Mouse (Mus musculus) intestine, embryonic 14.5 days (tissue): ENCODE data around the gene Pdcd11. TPM values are rescaled to one million over a fixed set of nuclear protein-coding genes. Genes with fewer than 3 reads are reported as not detected.

Experiments used
- ATAC-seq: fragments of 200-750 bp; cut with Nextera tagmentation; replicated peaks from 2 replicates; pipeline ENCODE4 v1.8.0; 2017; ENCODE audit warnings: low read depth, moderate number of reproducible peaks, moderate TSS enrichment, moderate library complexity; ENCODE audit not compliant: low FRiP score, low TSS enrichment
- DNase-seq: peaks from one replicate; pipeline ENCODE4 v3.0.0-alpha.2; 2018; ENCODE audit warnings: low spot score
- H3K27ac ChIP-seq: fragments of 300-500 bp; sonication (generic); 2 replicates; pipeline ENCODE4 v1.5.1; 2014; ENCODE audit warnings: low read depth, mild to moderate bottlenecking, control low read depth
- H3K27me3 ChIP-seq: fragments of 300-500 bp; sonication (generic); replicated peaks from 2 replicates; pipeline ENCODE4 v1.6.1; 2014; ENCODE audit warnings: low read length, control low read depth; ENCODE audit not compliant: control insufficient read depth, insufficient read depth
- H3K36me3 ChIP-seq: fragments of 300-500 bp; sonication (generic); 2 replicates; pipeline ENCODE4 v1.6.1; 2014; ENCODE audit warnings: low read length, control low read depth; ENCODE audit not compliant: control insufficient read depth, insufficient read depth
- H3K4me1 ChIP-seq: fragments of 300-500 bp; sonication (generic); replicated peaks from 2 replicates; pipeline ENCODE4 v1.6.1; 2014; ENCODE audit warnings: low read length, control low read depth, mixed read lengths; ENCODE audit not compliant: control insufficient read depth, insufficient read depth
- H3K4me2 ChIP-seq: fragments of 300-500 bp; sonication (generic); 2 replicates; pipeline ENCODE4 v1.6.1; 2014; ENCODE audit warnings: low read length
- H3K4me3 ChIP-seq: fragments of 300-500 bp; sonication (generic); 2 replicates; pipeline ENCODE4 v1.5.1; 2014; ENCODE audit warnings: low read depth, low read length, control low read depth, mixed read lengths
- H3K9ac ChIP-seq: fragments of 300-500 bp; sonication (generic); 2 replicates; pipeline ENCODE4 v1.6.1; 2014; ENCODE audit warnings: mild to moderate bottlenecking, low read length
- H3K9me3 ChIP-seq: fragments of 300-500 bp; sonication (generic); 2 replicates; pipeline ENCODE4 v1.6.1; 2016; ENCODE audit warnings: low read length, control low read depth; ENCODE audit not compliant: control insufficient read depth
- WGBS: fragments of 180-500 bp; shearing (Covaris S2); extraction: QIAGEN DNeasy Blood & Tissue Kit; methylation state at CpG from one replicate; pipeline ENCODE4 v1.1.7; 2014; 5-methylcytosine and 5-hydroxymethylcytosine counted together
- polyA plus RNA-seq: library from polyadenylated mRNA; unstranded; fragments of >200 nt; fragmentation: Nextera tagmentation; extraction: Ambion mirVana; gene quantifications from 2 replicates; pipeline ENCODE4 v1.2.1, GENCODE M21; 2014

Gene Pdcd11
- polyA plus RNA-seq, 1 experiment from 2014 or later, result 12.6 TPM

GRCm38 (mm10) chr19:47104641-47105271, 14.2 kb downstream of the Pdcd11 start:
- DNase-seq (no peak), ATAC-seq (no peak)
- Histone ChIP-seq H3K4me3 (no peak overlapping the region), H3K9me3 (no peaks in the 10 kb centered on the region), H3K27ac (no peak overlapping the region), H3K4me2 (no peak overlapping the region), H3K9ac (no peak overlapping the region), H3K27me3 (no peaks in the 10 kb centered on the region), H3K4me1 (no peaks in the 10 kb centered on the region), H3K36me3 (peaks cover 97% of the 10 kb centered on the region)
- WGBS, result 88% methylated on average over 9 of the region's 9 CpGs

GRCm38 (mm10) chr19:47118634-47119033, 28.1 kb downstream of the Pdcd11 start:
- ATAC-seq, result no peak
- H3K9me3 ChIP-seq, result no peaks in the 10 kb centered on the region
- H3K4me1 ChIP-seq, result no peaks in the 10 kb centered on the region
- no peak overlapping the region for H3K4me3 ChIP-seq
- H3K27me3 ChIP-seq, result no peaks in the 10 kb centered on the region
- 55% methylated on average over 2 of the region's 2 CpGs for WGBS
- no peak for DNase-seq
- H3K36me3 ChIP-seq, result peaks cover 81% of the 10 kb centered on the region
- H3K4me2 ChIP-seq, result no peak overlapping the region
- no peak overlapping the region for H3K27ac ChIP-seq
- H3K9ac ChIP-seq, result no peak overlapping the region

- ATAC-seq, result no peak
- peaks cover 79% of the 10 kb centered on the region for H3K36me3 ChIP-seq
- DNase-seq, result no peak
- no peak overlapping the region for H3K27ac ChIP-seq
- no peaks in the 10 kb centered on the region for H3K27me3 ChIP-seq
- H3K9ac ChIP-seq, result no peak overlapping the region
- H3K4me2 ChIP-seq, result no peak overlapping the region
- H3K4me3 ChIP-seq, result no peak overlapping the region
- H3K9me3 ChIP-seq, result no peaks in the 10 kb centered on the region
- 38% methylated on average over 4 of the region's 4 CpGs for WGBS
- H3K4me1 ChIP-seq, result no peaks in the 10 kb centered on the region
Observed at GRCm38 (mm10) chr19:47121054-47121453, 30.5 kb downstream of the Pdcd11 start.

GRCm38 (mm10) chr19:47122802-47123201, 32.2 kb downstream of the Pdcd11 start:
- ATAC-seq (no peak), DNase-seq (peak; percentile 70)
- no peak overlapping the region for H3K9ac ChIP-seq
- H3K27ac ChIP-seq, result no peak overlapping the region
- no peaks in the 10 kb centered on the region for H3K9me3 ChIP-seq
- peaks cover 79% of the 10 kb centered on the region for H3K36me3 ChIP-seq
- H3K4me3 ChIP-seq, result no peak overlapping the region
- no peak overlapping the region for H3K4me2 ChIP-seq
- 26% methylated on average over 2 of the region's 2 CpGs for WGBS
- no peaks in the 10 kb centered on the region for H3K4me1 ChIP-seq
- H3K27me3 ChIP-seq, result no peaks in the 10 kb centered on the region

- Histone ChIP-seq H3K36me3 (peaks cover 94% of the 10 kb centered on the region), H3K27ac (no peak overlapping the region), H3K4me2 (no peak overlapping the region), H3K9ac (no peak overlapping the region), H3K27me3 (no peaks in the 10 kb centered on the region), H3K4me1 (no peaks in the 10 kb centered on the region), H3K4me3 (no peak overlapping the region), H3K9me3 (no peaks in the 10 kb centered on the region)
- WGBS, result 91% methylated on average over 10 of the region's 10 CpGs
- DNase-seq (no peak), ATAC-seq (no peak)
Observed at GRCm38 (mm10) chr19:47128164-47128563, 37.6 kb downstream of the Pdcd11 start.

GRCm38 (mm10) chr19:47128835-47129234, 38.3 kb downstream of the Pdcd11 start:
- 90% methylated on average over 11 of the region's 11 CpGs for WGBS
- Histone ChIP-seq H3K9me3 (no peaks in the 10 kb centered on the region), H3K4me1 (no peaks in the 10 kb centered on the region), H3K4me3 (no peak overlapping the region), H3K9ac (no peak overlapping the region), H3K36me3 (peaks cover 97% of the 10 kb centered on the region), H3K4me2 (no peak overlapping the region), H3K27ac (no peak overlapping the region), H3K27me3 (no peaks in the 10 kb centered on the region)
- no peak for DNase-seq
- ATAC-seq, result no peak

GRCm38 (mm10) chr19:47130551-47131125, 40.1 kb downstream of the Pdcd11 start:
- Histone ChIP-seq H3K4me3 (no peak overlapping the region), H3K27ac (no peak overlapping the region), H3K27me3 (no peaks in the 10 kb centered on the region), H3K36me3 (peaks cover 90% of the 10 kb centered on the region), H3K9ac (no peak overlapping the region), H3K9me3 (no peaks in the 10 kb centered on the region), H3K4me1 (no peaks in the 10 kb centered on the region), H3K4me2 (no peak overlapping the region)
- no peak for ATAC-seq
- WGBS, result 95% methylated on average over 15 of the region's 15 CpGs
- DNase-seq, result no peak

GRCm38 (mm10) chr19:47133161-47133560, 42.6 kb downstream of the Pdcd11 start:
- Histone ChIP-seq H3K27ac (no peak overlapping the region), H3K4me1 (peaks cover 7% of the 10 kb centered on the region), H3K27me3 (no peaks in the 10 kb centered on the region), H3K36me3 (peaks cover 66% of the 10 kb centered on the region), H3K9ac (no peak overlapping the region), H3K9me3 (no peaks in the 10 kb centered on the region), H3K4me2 (no peak overlapping the region), H3K4me3 (no peak overlapping the region)
- WGBS, result 90% methylated on average over 7 of the region's 7 CpGs
- DNase-seq (no peak), ATAC-seq (no peak)

- Histone ChIP-seq H3K9me3 (no peaks in the 10 kb centered on the region), H3K9ac (no peak overlapping the region), H3K27ac (no peak overlapping the region), H3K27me3 (no peaks in the 10 kb centered on the region), H3K4me1 (peaks cover 19% of the 10 kb centered on the region), H3K36me3 (peaks cover 41% of the 10 kb centered on the region), H3K4me2 (no peak overlapping the region), H3K4me3 (no peak overlapping the region)
- WGBS, result 89% methylated on average over 17 of the region's 17 CpGs
- DNase-seq, result no peak
- no peak for ATAC-seq
Observed at GRCm38 (mm10) chr19:47135568-47135967, 45.0 kb downstream of the Pdcd11 start.
